Mouse (Mus musculus) erythroblast, embryonic 14.5 days (primary cell): ENCODE data around the gene H2-Eb2.
"Not testable (repeated sequence)": the region's sequence is repeated elsewhere in the genome, so short reads cannot be mapped to it uniquely, and the experiment has no call there.

Experiments
- GATA1 ChIP-seq: IDR thresholded peaks from 2 replicates; pipeline ENCODE4 v1.6.1; 2012; ENCODE audit warnings: low read length, inconsistent platforms, mixed read lengths
- TAL1 ChIP-seq: IDR thresholded peaks from 3 replicates; pipeline ENCODE4 v1.6.1; 2012; ENCODE audit warnings: low read length, inconsistent platforms, mixed read lengths

- TF ChIP-seq GATA1, TAL1: not testable (repeated sequence)
Observed at GRCm38 (mm10) chr17:34310526-34310925, 14.9 kb upstream of the H2-Eb2 start.
